Mouse (Mus musculus) MN1 (cell line): ENCODE data around the gene Fam13a.

ENCODE experiments used
- DNase-seq: peaks from one replicate; pipeline ENCODE4 v3.0.0-alpha.2; 2016; ENCODE audit warnings: low spot score

Fam13a gene

GRCm38 (mm10) chr6:58999044-58999453, 25.3 kb downstream of the Fam13a start:
- no peak for DNase-seq

- DNase-seq: no peak
These were observed 25.8 kb downstream of the Fam13a start for GRCm38 (mm10) chr6:58998528-58998927.

DNA sequence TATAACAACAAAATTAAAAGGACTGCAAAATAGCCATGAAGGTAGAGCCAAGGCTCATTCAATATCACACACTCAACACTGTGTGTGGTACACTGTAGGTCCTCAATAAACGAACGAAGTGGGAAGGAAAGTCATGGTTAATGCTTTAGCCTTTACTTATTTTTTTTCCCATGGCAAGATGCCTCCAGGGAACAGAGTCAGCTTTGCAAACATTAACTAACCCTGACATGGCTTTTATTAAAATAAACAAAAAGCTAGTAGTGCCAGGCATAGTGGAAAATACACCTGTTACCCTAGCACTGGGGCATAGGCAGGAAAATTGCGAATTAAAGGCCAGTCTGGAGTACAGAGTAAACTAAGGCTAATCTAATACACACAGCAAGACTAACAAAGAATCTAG, 35.2 kb downstream of the Fam13a start:
- DNase-seq: no peak

DNA sequence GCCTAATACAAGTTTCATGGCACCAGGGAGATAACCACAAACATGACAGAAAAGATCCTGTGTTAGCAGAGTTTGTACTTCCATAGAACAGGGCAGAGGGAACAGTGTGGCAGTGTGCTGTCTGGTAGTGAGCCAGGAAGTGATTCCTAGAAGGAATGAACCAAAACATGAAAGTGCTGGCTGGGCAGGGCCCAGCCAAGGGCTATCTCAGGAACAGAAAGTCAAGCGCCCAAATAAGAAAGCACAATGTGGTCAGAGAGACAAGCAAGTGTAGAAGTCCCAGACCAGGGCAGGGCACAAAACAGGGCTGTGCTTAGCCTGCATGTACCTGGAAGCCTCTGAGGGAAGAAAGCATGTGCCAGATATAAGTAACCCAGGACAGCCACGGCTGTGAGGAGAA, 35.6 kb downstream of the Fam13a start:
- no peak for DNase-seq

- no peak for DNase-seq
These were observed 37.2 kb downstream of the Fam13a start for GRCm38 (mm10) chr6:58987166-58987565.

DNA sequence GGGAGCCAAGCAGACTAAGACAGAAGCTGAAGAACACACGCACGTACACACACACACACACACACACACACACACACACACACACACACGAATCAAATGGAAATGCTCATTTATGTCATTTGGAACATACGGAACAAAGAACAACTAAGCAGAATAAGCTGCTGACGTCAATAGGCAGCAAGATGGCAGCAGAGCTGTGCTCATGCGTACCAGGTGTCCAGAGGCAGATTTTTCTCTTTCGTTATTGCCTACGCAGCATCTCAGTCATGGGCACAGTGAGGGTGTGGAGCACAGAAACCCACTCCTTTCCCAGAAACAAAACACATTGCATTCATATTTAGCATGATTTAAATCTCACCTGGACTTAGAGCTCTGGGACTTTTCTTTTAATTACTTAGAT, 39.2 kb downstream of the Fam13a start:
- DNase-seq: no peak

- DNase-seq: no peak
These were observed 49.1 kb downstream of the Fam13a start for GRCm38 (mm10) chr6:58975249-58975648.

- no peak for DNase-seq
These were observed 49.9 kb downstream of the Fam13a start for GRCm38 (mm10) chr6:58974428-58974827.

- DNase-seq: no peak
These were observed 51.5 kb downstream of the Fam13a start for GRCm38 (mm10) chr6:58972873-58973272.

- DNase-seq: no peak
These were observed 56.1 kb downstream of the Fam13a start for GRCm38 (mm10) chr6:58968272-58968671.

DNA sequence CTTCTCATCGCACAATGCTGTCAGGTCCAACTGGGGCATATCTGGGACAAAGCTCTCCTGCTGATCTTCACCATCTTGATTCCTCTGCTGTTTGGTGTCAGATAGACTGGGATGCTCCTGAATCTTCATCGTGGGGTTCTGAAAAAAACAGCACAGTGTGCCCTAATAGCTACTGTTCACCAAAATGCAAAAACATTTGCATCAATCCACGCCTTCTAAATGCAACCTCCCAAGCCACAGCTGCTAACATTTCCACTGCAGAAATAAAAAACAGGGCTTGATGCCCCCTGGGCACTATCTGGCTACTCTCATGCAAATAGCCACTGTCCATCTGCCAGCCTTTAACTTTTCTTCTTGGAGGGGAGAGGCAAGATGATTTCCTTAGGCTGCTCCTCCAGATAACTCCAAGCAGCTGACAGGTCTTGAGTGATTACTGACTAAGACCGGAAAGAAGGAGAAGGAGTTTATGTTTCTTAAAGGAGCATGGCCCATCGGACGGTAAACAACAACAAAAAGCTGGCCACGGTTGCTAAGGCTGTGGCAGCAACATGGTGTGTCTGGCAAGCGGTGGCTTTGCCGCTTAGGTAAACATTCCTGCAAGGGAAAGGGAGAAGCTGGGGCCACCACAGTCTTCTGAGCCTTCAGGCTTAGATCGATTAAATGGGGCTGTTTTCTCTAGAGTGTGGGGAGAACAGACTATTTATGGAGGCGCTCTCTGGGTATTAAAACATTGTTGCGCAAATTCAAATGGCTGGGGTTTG, 59.1 kb downstream of the Fam13a start:
- no peak for DNase-seq

DNA sequence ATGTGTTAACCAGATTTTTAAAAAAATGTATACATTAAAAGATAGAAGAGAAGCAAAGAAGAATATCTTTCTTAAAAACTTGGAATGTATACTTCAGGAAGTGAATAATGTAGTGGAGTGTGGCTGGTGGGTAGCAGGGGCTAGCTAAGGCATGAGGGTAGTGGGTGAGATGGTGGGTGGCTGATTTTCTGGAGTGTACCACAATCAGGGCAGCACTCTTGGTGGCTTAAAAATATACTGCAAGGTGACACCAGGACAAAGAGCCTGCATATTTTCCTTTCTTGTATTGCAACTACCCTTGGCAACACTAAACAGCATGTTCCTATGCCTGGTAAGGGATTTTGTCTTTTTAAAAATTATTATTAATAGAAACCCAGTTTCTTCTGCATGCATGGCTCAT, 59.8 kb downstream of the Fam13a start:
- DNase-seq: no peak

- DNase-seq: no peak
These were observed 60.3 kb downstream of the Fam13a start for GRCm38 (mm10) chr6:58964091-58964490.

DNA sequence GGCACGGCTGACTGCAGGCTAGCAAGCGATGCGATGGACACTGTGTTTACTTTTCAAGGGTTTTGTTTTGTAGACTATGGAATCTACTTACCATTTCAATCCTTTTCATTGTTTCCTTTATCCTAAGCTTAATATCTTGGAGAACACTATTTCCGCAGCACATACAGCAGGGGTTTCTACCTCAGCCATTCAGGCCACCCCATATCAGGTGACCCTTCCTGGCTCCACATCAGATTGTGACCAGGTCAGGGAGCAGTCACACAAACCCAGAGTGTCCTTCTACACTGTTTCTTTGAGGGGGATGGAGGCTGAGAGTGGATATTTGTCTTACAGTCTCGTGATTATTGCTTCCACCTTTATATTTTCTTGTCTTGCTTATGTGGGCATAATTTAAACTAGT, 61.7 kb downstream of the Fam13a start:
- DNase-seq: no peak

- DNase-seq: no peak
These were observed 63.8 kb downstream of the Fam13a start for GRCm38 (mm10) chr6:58960523-58960922.

GRCm38 (mm10) chr6:58951128-58951992, 73.0 kb downstream of the Fam13a start:
- DNase-seq: no peak

DNA sequence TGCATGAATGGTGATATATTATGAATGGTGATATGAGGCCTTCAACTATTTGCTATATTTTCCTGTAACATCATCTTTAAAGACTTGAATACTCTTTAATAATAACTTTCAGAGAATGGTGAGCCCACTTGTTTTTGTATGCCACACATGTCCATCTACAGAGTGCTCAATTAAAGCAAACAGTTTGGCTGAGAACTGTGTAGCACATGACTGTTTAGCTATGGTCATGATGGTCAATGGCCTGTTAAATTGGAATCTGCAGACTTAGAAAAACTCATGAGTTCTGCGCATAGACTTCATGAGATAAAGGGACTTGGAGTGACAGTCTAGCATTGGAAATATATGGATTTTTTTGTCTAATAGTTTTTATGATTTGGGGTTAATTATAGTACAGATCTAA, 73.9 kb downstream of the Fam13a start:
- DNase-seq: no peak

DNA sequence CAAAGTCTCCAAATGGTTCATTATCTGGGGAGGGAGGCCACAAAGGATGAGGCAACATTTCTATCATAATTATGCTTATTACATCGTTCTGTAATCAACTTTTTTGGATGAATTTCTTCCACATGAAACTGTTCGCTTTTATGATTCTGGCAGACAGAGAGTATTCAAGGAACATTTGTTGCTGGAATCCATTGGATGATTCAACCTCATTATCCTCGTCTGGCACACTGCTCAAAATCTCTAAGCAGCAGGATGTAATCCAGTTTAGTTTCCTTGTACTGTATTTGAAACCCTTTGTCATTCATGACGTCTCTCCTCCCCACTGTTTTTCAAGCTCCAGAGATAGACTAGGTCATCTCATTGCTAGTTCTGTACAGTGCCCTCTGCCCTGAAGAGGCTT, 77.5 kb downstream of the Fam13a start:
- DNase-seq: no peak

DNA sequence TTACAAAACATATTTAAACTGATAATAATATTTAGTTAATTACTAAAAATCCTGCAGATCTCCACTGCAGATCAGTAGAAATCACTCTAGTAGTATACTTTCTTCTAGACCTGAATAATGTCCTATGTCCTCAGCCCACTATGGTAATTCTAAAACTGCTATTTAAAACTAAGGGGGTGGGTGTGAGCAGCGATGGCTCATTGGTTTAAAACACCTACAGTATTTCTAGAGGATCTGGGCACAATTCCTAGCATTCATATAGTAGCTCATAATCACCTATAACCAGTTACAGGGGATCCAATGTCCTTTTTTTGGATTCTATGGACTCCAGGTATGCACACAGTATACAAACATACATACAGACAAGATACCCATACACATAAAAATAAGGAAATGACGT, 78.1 kb downstream of the Fam13a start:
- DNase-seq: no peak

DNA sequence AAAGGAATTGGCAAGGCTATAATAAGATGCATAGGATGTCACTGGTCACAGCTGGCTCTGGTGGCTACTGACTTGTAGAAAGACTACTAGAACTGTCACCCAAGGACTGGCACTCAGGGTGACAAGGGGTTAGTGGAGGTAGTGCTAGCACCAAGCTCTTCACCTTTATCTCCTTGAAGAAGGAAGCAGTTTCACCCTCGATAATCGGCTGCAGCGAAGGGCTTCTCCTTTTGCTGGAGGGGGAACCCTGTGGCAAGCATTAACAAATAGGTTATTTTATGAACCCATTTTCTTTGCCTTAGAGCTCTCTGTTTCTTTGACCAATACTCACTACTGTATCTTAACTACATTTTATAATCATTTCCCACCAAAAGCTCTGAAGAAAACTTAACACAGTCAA, 80.4 kb downstream of the Fam13a start:
- no peak for DNase-seq

DNA sequence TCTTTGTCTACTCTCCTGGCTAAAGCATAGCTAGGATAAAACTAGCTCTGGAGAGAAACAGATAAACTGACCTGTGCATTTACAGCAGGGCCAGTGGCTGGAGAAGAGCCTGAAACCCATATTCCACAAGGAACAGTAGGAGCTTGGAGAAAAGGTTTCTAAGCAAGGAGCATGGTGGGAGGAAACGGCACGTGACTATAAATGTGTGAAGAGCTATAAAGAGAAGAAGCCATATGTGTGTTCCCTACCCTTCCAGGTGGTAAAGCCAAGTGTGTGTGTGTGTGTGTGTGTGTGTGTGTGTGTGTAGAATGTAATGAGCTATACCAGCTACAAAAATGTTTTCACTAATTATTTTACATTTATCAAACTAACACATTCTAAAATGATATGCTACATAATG, 82.1 kb downstream of the Fam13a start:
- DNase-seq: no peak

DNA sequence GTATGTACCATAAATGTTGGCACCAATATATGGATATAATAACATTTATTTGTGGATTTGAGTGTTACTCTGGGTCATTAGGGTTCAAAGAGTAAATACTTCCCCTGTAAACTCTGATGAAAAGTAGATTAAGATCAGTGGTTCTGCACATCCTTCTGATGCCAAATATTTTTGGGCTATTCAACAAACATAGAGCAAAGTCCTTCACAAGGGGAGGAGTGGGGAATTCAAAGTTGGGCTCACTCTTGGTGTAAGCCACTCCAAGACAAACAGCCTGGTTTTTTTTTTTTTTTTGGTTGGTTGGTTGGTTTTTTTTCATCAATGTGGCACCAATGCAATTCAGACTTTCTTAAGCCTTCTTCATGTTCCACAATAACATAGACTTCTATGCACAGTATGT, 86.6 kb downstream of the Fam13a start:
- no peak for DNase-seq

- no peak for DNase-seq
These were observed 90.2 kb downstream of the Fam13a start for GRCm38 (mm10) chr6:58934144-58934543.
